Mouse (Mus musculus): Measurements from ENCODE around the gene Dedd2.

- TF ChIP-seq SMC3 (IDR thresholded peaks at IDR 0.05; ENCODE audit: low read depth, low read length) (no peak), SIN3A (IDR thresholded peaks at IDR 0.05; ENCODE audit: low read length) (no peak), POLR2A (IDR thresholded peaks at IDR 0.05; ENCODE audit: control insufficient read depth in 1 of 2, insufficient read depth in 1 of 2, low read depth in 1 of 2, low read length in 2 of 2, poor library complexity in 1 of 2) (no peak), GATA1 (IDR thresholded peaks at IDR 0.05; ENCODE audit: low read depth, low read length) (no peak), MAX (IDR thresholded peaks at IDR 0.05; ENCODE audit: low read length) (no peak), EP300 (IDR thresholded peaks at IDR 0.05; ENCODE audit: low read depth in 1 of 2, low read length in 2 of 2) (no peak)
Observed at GRCm38 (mm10) chr7:25248018-25248647, 27.7 kb upstream of the Dedd2 start.
